Mouse (Mus musculus) cortical plate, adult 2 months (tissue): ENCODE results near the gene Gdi1. TPM values are rescaled to one million over a fixed set of nuclear protein-coding genes. Genes with fewer than 3 reads are reported as not detected.

ENCODE experiments used
- H3K27ac ChIP-seq: fragments of 200-500 bp; 2 replicates; pipeline ENCODE4 v1.5.1; 2012; ENCODE audit warnings: low read length, control low read depth, inconsistent platforms; ENCODE audit not compliant: insufficient read depth
- H3K4me1 ChIP-seq: fragments of 200-500 bp; 2 replicates; pipeline ENCODE4 v1.6.1; 2011; ENCODE audit warnings: low read length; ENCODE audit not compliant: control insufficient read depth, insufficient read depth
- H3K4me3 ChIP-seq: fragments of 200-500 bp; 2 replicates; pipeline ENCODE4 v1.5.1; 2011; ENCODE audit warnings: mild to moderate bottlenecking, low read length, control low read depth; ENCODE audit not compliant: insufficient read depth
- CTCF ChIP-seq: fragments of 200-500 bp; IDR thresholded peaks from 2 replicates; pipeline ENCODE4 v1.5.1; 2011; ENCODE audit warnings: mild to moderate bottlenecking, control low read depth, low read length; ENCODE audit not compliant: insufficient read depth; ENCODE audit errors: extremely low read depth
- POLR2A ChIP-seq: fragments of 200-500 bp; IDR thresholded peaks from 2 replicates; pipeline ENCODE4 v1.6.1; 2011; ENCODE audit warnings: mild to moderate bottlenecking, low read length, control low read depth; ENCODE audit not compliant: insufficient read depth; ENCODE audit errors: extremely low read depth
- polyA plus RNA-seq: library from polyadenylated mRNA; depleted of rRNA; stranded (reverse); fragments of >200 nt; gene quantifications from 2 replicates; pipeline ENCODE4 v1.2.3, GENCODE M21; 2012

Gene Gdi1
- polyA plus RNA-seq, 1 experiment: 862 TPM

GRCm38 (mm10) chrX:74281732-74282394 is 22.9 kb upstream of the Gdi1 start, which contains the start of the genes Taz and Dnase1l1:
Gene Taz, plus strand, starts transcription at chrX:74281912.
Gene Dnase1l1, minus strand, starts transcription at chrX:74282337.
- Histone ChIP-seq H3K27ac (peak within 1 kb of the TSS; percentile 38; the same call in 1 of the 2 replicates), H3K4me3 (peak within 1 kb of the TSS; percentile 95), H3K4me1 (no peaks in the 10 kb centered on the region)
- no peak for TF ChIP-seq POLR2A
- no peak for TF ChIP-seq CTCF

- TF ChIP-seq POLR2A: peak; percentile 90
- TF ChIP-seq CTCF: no peak
- peak overlapping the region; percentile 38; the same call in 1 of the 2 replicates for H3K27ac ChIP-seq
- H3K4me3 ChIP-seq: peak overlapping the region; percentile 95
- no peaks in the 10 kb centered on the region for H3K4me1 ChIP-seq
Measured at GRCm38 (mm10) chrX:74282395-74283091, 22.3 kb upstream of the Gdi1 start.

- peak overlapping the region; percentile 95 for H3K4me3 ChIP-seq
- peak overlapping the region; percentile 27; the same call in 1 of the 2 replicates for H3K27ac ChIP-seq
- H3K4me1 ChIP-seq: no peaks in the 10 kb centered on the region
- no peak for TF ChIP-seq POLR2A
Measured at GRCm38 (mm10) chrX:74283092-74283437, 21.7 kb upstream of the Gdi1 start.

- no peaks in the 10 kb centered on the region for H3K4me1 ChIP-seq
- no peak overlapping the region for H3K27ac ChIP-seq
- TF ChIP-seq POLR2A: no peak
- no peak for TF ChIP-seq CTCF
- H3K4me3 ChIP-seq: no peak overlapping the region
Measured at GRCm38 (mm10) chrX:74293431-74293830, 11.4 kb upstream of the Gdi1 start.

- Histone ChIP-seq H3K27ac (peak within 1 kb of the TSS; percentile 80), H3K4me3 (peak within 1 kb of the TSS; percentile 93), H3K4me1 (no peaks in the 10 kb centered on the region)
- TF ChIP-seq CTCF (no peak), POLR2A (peak; percentile 86)
Measured at GRCm38 (mm10) chrX:74296538-74297448, 8.0 kb upstream of the Gdi1 start, which contains the start of gene Atp6ap1. Gene Atp6ap1, plus strand, starts transcription at chrX:74297097.

- H3K4me3 ChIP-seq: no peak overlapping the region
- no peaks in the 10 kb centered on the region for H3K4me1 ChIP-seq
- no peak overlapping the region for H3K27ac ChIP-seq
- no peak for TF ChIP-seq POLR2A
- TF ChIP-seq CTCF: no peak
Measured at GRCm38 (mm10) chrX:74298348-74298747, 6.5 kb upstream of the Gdi1 start.

GRCm38 (mm10) chrX:74299721-74300120 is 5.1 kb upstream of the Gdi1 start:
- no peak overlapping the region for H3K27ac ChIP-seq
- no peak for TF ChIP-seq POLR2A
- no peak for TF ChIP-seq CTCF
- H3K4me3 ChIP-seq: no peak overlapping the region
- H3K4me1 ChIP-seq: no peaks in the 10 kb centered on the region; the same call in 1 of the 2 replicates

GRCm38 (mm10) chrX:74312540-74313464 is 8.0 kb downstream of the Gdi1 start, which contains the start of gene Fam50a:
Gene Fam50a, plus strand, starts transcription at chrX:74313033.
- H3K4me3 ChIP-seq: peak within 1 kb of the TSS; percentile 61
- H3K27ac ChIP-seq: 0 out of 2 replicates have a peak within 1 kb of the TSS, but pooled peaks have one; percentile 20
- 0 out of 2 replicates have a peak, but pooled peaks cover under 1% of the 10 kb centered on the region for H3K4me1 ChIP-seq
- no peak for TF ChIP-seq CTCF
- TF ChIP-seq POLR2A: peak; percentile 66
